Mouse (Mus musculus): ENCODE measurements at regions not wholly inside any gene's neighbourhood (a gene's known extent, or its start where the extent isn't known, plus 50 kb on each side); places are given as distances from the start of the nearest gene placed in this dataset.
"Not testable (repeated sequence)": the region's sequence is repeated elsewhere in the genome, so short reads cannot be mapped to it uniquely, and the experiment has no call there.

GRCm38 (mm10) chr3:69669541-69669940 lies 52.2 kb upstream of the Nmd3 start:
- no peak for DNase-seq

- no peak for DNase-seq
Measured at GRCm38 (mm10) chr3:69667820-69668219, 54.0 kb upstream of the Nmd3 start.

GRCm38 (mm10) chr3:69667359-69667758 lies 54.4 kb upstream of the Nmd3 start:
- DNase-seq, result no peak

- no peak for DNase-seq
Measured at GRCm38 (mm10) chr3:69664277-69664676, 57.5 kb upstream of the Nmd3 start.

GRCm38 (mm10) chr3:69658185-69658584 lies 59.4 kb upstream of the B3galnt1 start:
- DNase-seq, result no peak

GRCm38 (mm10) chr3:69657570-69657969 lies 58.8 kb upstream of the B3galnt1 start:
- DNase-seq, result no peak

GRCm38 (mm10) chr3:69655651-69656050 lies 56.9 kb upstream of the B3galnt1 start:
- not testable (repeated sequence) for DNase-seq

GRCm38 (mm10) chr3:69655001-69655400 lies 56.2 kb upstream of the B3galnt1 start:
- DNase-seq, result peak; percentile 51

GRCm38 (mm10) chr3:69653361-69653760 lies 54.6 kb upstream of the B3galnt1 start:
- not testable (repeated sequence) for DNase-seq

GRCm38 (mm10) chr3:69649561-69649960 lies 50.8 kb upstream of the B3galnt1 start:
- no peak for DNase-seq

Measured in thymus, postnatal 4 days (tissue).